Mouse (Mus musculus): Measurements from ENCODE around the gene Gper1.

- TF ChIP-seq CTCF (IDR thresholded peaks at IDR 0.05; ENCODE audit: low read depth, low read length) (no peak), TAL1 (conservative IDR thresholded peaks at IDR 0.05; ENCODE audit: low read depth, low read length) (no peak), GATA1 (IDR thresholded peaks at IDR 0.05; ENCODE audit: borderline replicate concordance, low read length) (no peak)
Observed at GRCm38 (mm10) chr5:139405478-139405877, 17.5 kb upstream of the Gper1 start.

Data from G1E (cell line).